In the genomic region with DNA sequence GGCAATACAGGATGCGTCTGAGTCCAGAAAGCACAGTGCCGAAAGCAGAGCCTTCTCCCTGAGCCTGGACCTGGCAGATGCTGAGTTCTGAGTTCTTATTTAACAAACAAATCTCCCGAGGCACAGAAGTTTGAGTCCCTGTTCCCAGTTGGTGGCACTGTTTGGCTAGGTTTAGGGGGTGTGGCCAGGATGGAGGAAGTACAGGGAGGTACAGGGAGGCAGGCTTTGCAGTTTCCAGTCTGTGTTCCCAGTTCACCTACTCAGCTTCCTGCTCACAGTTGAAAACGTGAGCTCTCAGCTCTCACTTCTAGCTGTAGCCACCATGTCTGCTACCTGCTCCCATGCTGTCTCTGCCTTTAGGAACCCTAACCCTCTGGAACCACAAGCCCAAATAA, we compare ENCODE assay signal across 33 mouse cellular contexts. TPM values are rescaled to one million over a fixed set of nuclear protein-coding genes. Genes with fewer than 3 reads are reported as not detected.
A peak's percentile ranks its signal among the peaks of the same experiment; 100 is the strongest.
DNase-seq lines count a peak whose midpoint lies in the region; ATAC-seq and TF ChIP-seq lines count a peak whose summit lies in the region.
"Had no signal": no experiment of that assay in that cellular context is flagged by ENCODE, and none has a peak within 500 bp of the region (broad histone marks: within the 10 kb centered on the region; RNA-seq: fewer than 3 reads in every experiment).

No protein-coding gene starts in this region.

- TF ChIP-seq CTCF in layer of hippocampus, adult 2 months (conservative IDR thresholded peaks at IDR 0.05) = no peak

- no peaks in the 10 kb centered on the region for H3K4me1 ChIP-seq in brown adipose tissue, adult 24 weeks (ENCODE audit: control insufficient read depth, insufficient read depth, insufficient read length, low read length)
- H3K4me1 ChIP-seq: forebrain, embryonic 10.5 days; heart, embryonic 12.5 days; hindbrain, embryonic 12.5 days; hindbrain, embryonic 15.5 days; kidney, embryonic 15.5 days had no signal

- peak overlapping the region; percentile 19; the same call in 1 of the 2 replicates for H3K27ac ChIP-seq in layer of hippocampus, adult 2 months
- 0 out of 2 replicates have a peak overlapping the region, but pooled peaks have one; percentile 35 for H3K27ac ChIP-seq in brown adipose tissue, adult 24 weeks (replicated peaks; ENCODE audit: low read depth, low read length)
- H3K27ac ChIP-seq: forebrain, embryonic 10.5 days; heart, embryonic 15.5 days; hindbrain, embryonic 12.5 days; hindbrain, embryonic 15.5 days; kidney, embryonic 15.5 days had no signal

- peak; percentile 16; the same call in 1 of the 2 replicates for ATAC-seq in frontal cortex, adult (ENCODE audit: low TSS enrichment)
- ATAC-seq in monocyte, adult 5-6 weeks (replicated peaks; ENCODE audit: insufficient number of reproducible peaks, low FRiP score, low TSS enrichment, poor library complexity, severe bottlenecking) = no peak
- ATAC-seq: forebrain, embryonic 14.5 days; forebrain, postnatal 0 days had no signal

- DNase-seq in frontal cortex, postnatal 10 days (ENCODE audit: low spot score in 2 of 2) = no peak
- peak; percentile 87 for DNase-seq in heart, adult 11 months
- no peak for DNase-seq in heart, postnatal 4 days
- no peak for DNase-seq in layer of hippocampus, adult 2 months (ENCODE audit: low spot score in 2 of 2)
- DNase-seq in layer of hippocampus, adult 9-11 months = no peak
- DNase-seq: adrenal gland, postnatal 10 days; adrenal gland, postnatal 36 days; B cell, adult 2 months; cerebellum, adult 8-10 months; cerebellum, postnatal 36 days; forebrain, postnatal 0 days; kidney, adult 11 months; kidney, adult 8-10 months had no signal

- no peak overlapping the region for H3K4me3 ChIP-seq in layer of hippocampus, adult 2 months
- H3K4me3 ChIP-seq in brown adipose tissue, adult 24 weeks (ENCODE audit: insufficient read depth, low read depth, low read length) = no peak overlapping the region
- H3K4me3 ChIP-seq: forebrain, embryonic 10.5 days; heart, embryonic 12.5 days; heart, embryonic 15.5 days; hindbrain, embryonic 12.5 days; hindbrain, embryonic 15.5 days; kidney, embryonic 15.5 days had no signal

RNA-seq across cellular contexts. Expression of a gene that starts 37.8 kb away (rescaled TPM):
- total RNA-seq in heart, postnatal 4 days (2021) = not detected
- not detected for total RNA-seq in layer of hippocampus, adult 2 months (2021)
- polyA plus RNA-seq in brown adipose tissue, adult 24 weeks (2012; ENCODE audit: insufficient read depth, insufficient read length, missing spikeins) = not detected in 2 replicates
- not detected in 3 replicates for total RNA-seq in monocyte, adult 5-6 weeks (2017)
- total RNA-seq: adrenal gland, adult 18-20 months; adrenal gland, postnatal 10 days; adrenal gland, postnatal 36 days; CH12.LX; forebrain, postnatal 0 days; gastrocnemius, adult 8-10 months; gastrocnemius, postnatal 4 days; heart, adult 18-20 months; heart, postnatal 10 days; hematopoietic stem cell, adult 5-6 weeks; MEL had no signal
- polyA plus RNA-seq: embryonic facial prominence, embryonic 11.5 days; forebrain, embryonic 10.5 days; forebrain, embryonic 14.5 days; forebrain, postnatal 0 days; heart, embryonic 12.5 days; heart, embryonic 15.5 days; hindbrain, embryonic 12.5 days; hindbrain, embryonic 15.5 days; intestine, embryonic 14.5 days; kidney, embryonic 15.5 days had no signal
